8 mouse cellular contexts compared by ENCODE assay signal in genomic region chrX:57919886-57920285, GRCm38 (mm10).
DNase-seq lines count a peak whose midpoint lies in the region; ATAC-seq and TF ChIP-seq lines count a peak whose summit lies in the region.

No protein-coding gene starts in this region.

- no peaks in the 10 kb centered on the region for H3K9me3 ChIP-seq in megakaryocyte, embryonic 14.5 days
- no peaks in the 10 kb centered on the region for H3K9me3 ChIP-seq in liver, embryonic 15.5 days (replicated peaks)
- H3K9me3 ChIP-seq in stomach, postnatal 0 days (ENCODE audit: control insufficient read depth, low read length) = no peaks in the 10 kb centered on the region

- peaks cover 7% of the 10 kb centered on the region; the same call in 1 of the 2 replicates for H3K4me1 ChIP-seq in megakaryocyte, embryonic 14.5 days
- H3K4me1 ChIP-seq in liver, embryonic 15.5 days (replicated peaks) = no peaks in the 10 kb centered on the region
- no peaks in the 10 kb centered on the region for H3K4me1 ChIP-seq in stomach, postnatal 0 days (replicated peaks; ENCODE audit: control insufficient read depth, insufficient read depth)

- intact Hi-C loops in left cerebral cortex, adult 2 months (cut with DNase I) = loop anchor here (2.0 to 10.0 kb wide), 4 partner anchors 103 to 575 kb away; partner anchors contain the start of gene Zic3

- H3K9ac ChIP-seq in liver, embryonic 15.5 days = no peak overlapping the region
- no peak overlapping the region for H3K9ac ChIP-seq in stomach, postnatal 0 days (ENCODE audit: low read length)

- 16% methylated on average over 17 of the region's 17 CpGs for WGBS in liver, embryonic 15.5 days (ENCODE audit: insufficient replicate concordance)
- WGBS in stomach, postnatal 0 days = 18% methylated on average over 11 of the region's 17 CpGs

- peaks cover 71% of the 10 kb centered on the region for H3K27me3 ChIP-seq in megakaryocyte, embryonic 14.5 days (replicated peaks)
- H3K27me3 ChIP-seq in liver, embryonic 15.5 days = peaks cover 77% of the 10 kb centered on the region
- H3K27me3 ChIP-seq in stomach, postnatal 0 days (ENCODE audit: control insufficient read depth, insufficient read depth, low read length) = no peaks in the 10 kb centered on the region; the same call in 1 of the 2 replicates

- H3K36me3 ChIP-seq in megakaryocyte, embryonic 14.5 days (replicated peaks; ENCODE audit: low read length) = no peaks in the 10 kb centered on the region
- no peaks in the 10 kb centered on the region for H3K36me3 ChIP-seq in liver, embryonic 15.5 days (replicated peaks)
- H3K36me3 ChIP-seq in stomach, postnatal 0 days (ENCODE audit: control insufficient read depth, insufficient read depth, low read length) = no peaks in the 10 kb centered on the region

- TF ChIP-seq CTCF in stomach, postnatal 0 days (IDR thresholded peaks at IDR 0.05; ENCODE audit: low read depth) = no peak
- no peak for TF ChIP-seq CTCF in left cerebral cortex, adult 2 months (IDR thresholded peaks at IDR 0.05)

- H3K4me3 ChIP-seq in megakaryocyte, embryonic 14.5 days (replicated peaks) = peak overlapping the region; percentile 88
- no peak overlapping the region for H3K4me3 ChIP-seq in liver, embryonic 15.5 days (replicated peaks)
- H3K4me3 ChIP-seq in stomach, postnatal 0 days (ENCODE audit: low read depth, low read length) = peak overlapping the region; percentile 22
- no peak overlapping the region for H3K4me3 ChIP-seq in left cerebral cortex, adult 2 months

- no peak overlapping the region for H3K27ac ChIP-seq in liver, embryonic 15.5 days (replicated peaks)
- H3K27ac ChIP-seq in stomach, postnatal 0 days (replicated peaks) = no peak overlapping the region
- H3K27ac ChIP-seq in left cerebral cortex, adult 2 months = no peak overlapping the region

- DNase-seq in cerebellum, postnatal 14 days = peak; percentile 5 to 12
- no peak for DNase-seq in cerebellum, adult 11-12 months
- peak; percentile 19 for DNase-seq in stomach, postnatal 0 days (ENCODE audit: low spot score)
- no peak for DNase-seq in left cerebral cortex, adult 2 months (ENCODE audit: extremely low spot score in 1 of 2, low spot score in 2 of 2)

- peak overlapping the region; percentile 23; the same call in 1 of the 2 replicates for H3K4me2 ChIP-seq in liver, embryonic 15.5 days
- peak overlapping the region; percentile 47 for H3K4me2 ChIP-seq in stomach, postnatal 0 days (replicated peaks; ENCODE audit: low read depth)

- ATAC-seq in megakaryocyte, adult 5-6 weeks (ENCODE audit: poor library complexity, severe bottlenecking) = no peak
- ATAC-seq in liver, embryonic 15.5 days (ENCODE audit: insufficient read depth) = no peak
- no peak for ATAC-seq in stomach, postnatal 0 days (ENCODE audit: low FRiP score, low TSS enrichment)
- ATAC-seq in granulocyte monocyte progenitor cell, adult 5-6 weeks (replicated peaks; ENCODE audit: poor library complexity, severe bottlenecking) = no peak

- no peak for TF ChIP-seq EP300 in stomach, postnatal 0 days (optimal IDR thresholded peaks at IDR 0.05)

Comparison
In these comparisons a context has a peak if more than half of its experiments do, and no peak if none do; other contexts are left out.
1. DNase-seq: peak in cerebellum, postnatal 14 days (2 of 2) and stomach, postnatal 0 days (single experiment); none in cerebellum, adult 11-12 months (single experiment) and left cerebral cortex, adult 2 months (0 of 2).
2. H3K4me3 ChIP-seq: peak in megakaryocyte, embryonic 14.5 days (single experiment) and stomach, postnatal 0 days (single experiment); none in liver, embryonic 15.5 days (single experiment) and left cerebral cortex, adult 2 months (single experiment).